Mouse (Mus musculus): ENCODE measurements at regions not wholly inside any gene's neighbourhood (a gene's known extent, or its start where the extent isn't known, plus 50 kb on each side); places are given as distances from the start of the nearest gene placed in this dataset.

GRCm38 (mm10) chr8:86389690-86390671 is 190.5 kb downstream of the Abcc12 start:
- Histone ChIP-seq H3K4me1 (ENCODE audit: control insufficient read depth, insufficient read depth, insufficient read length, low read length) (no peaks in the 10 kb centered on the region), H3K27me3 (ENCODE audit: control insufficient read depth, insufficient read depth, low read length) (no peaks in the 10 kb centered on the region), H3K36me3 (ENCODE audit: control insufficient read depth, insufficient read depth, low read length) (no peaks in the 10 kb centered on the region), H3K4me3 (ENCODE audit: low read depth, low read length) (no peak overlapping the region), H3K27ac (ENCODE audit: insufficient read depth, low read depth, low read length) (no peak overlapping the region)
- no peak for TF ChIP-seq CTCF (IDR thresholded peaks at IDR 0.05; ENCODE audit: extremely low read depth, insufficient read length, insufficient replicate concordance, low read depth, low read length)
- no peak for TF ChIP-seq POLR2A (IDR thresholded peaks at IDR 0.05; ENCODE audit: low read depth, low read length)
- WGBS: 56% methylated on average over 3 of the region's 3 CpGs

- no peak overlapping the region for H3K27ac ChIP-seq (ENCODE audit: insufficient read depth, low read depth, low read length)
- no peaks in the 10 kb centered on the region for H3K36me3 ChIP-seq (ENCODE audit: control insufficient read depth, insufficient read depth, low read length)
- WGBS: 88% methylated on average over 7 of the region's 7 CpGs
- TF ChIP-seq CTCF (IDR thresholded peaks at IDR 0.05; ENCODE audit: extremely low read depth, insufficient read length, insufficient replicate concordance, low read depth, low read length) (no peak), POLR2A (IDR thresholded peaks at IDR 0.05; ENCODE audit: low read depth, low read length) (no peak)
- H3K27me3 ChIP-seq (ENCODE audit: control insufficient read depth, insufficient read depth, low read length): no peaks in the 10 kb centered on the region
- no peaks in the 10 kb centered on the region for H3K4me1 ChIP-seq (ENCODE audit: control insufficient read depth, insufficient read depth, insufficient read length, low read length)
- H3K4me3 ChIP-seq (ENCODE audit: low read depth, low read length): no peak overlapping the region
Observed at GRCm38 (mm10) chr8:86385236-86385635, 195.2 kb downstream of the Abcc12 start.

- 78% methylated on average over 10 of the region's 10 CpGs for WGBS
- H3K27ac ChIP-seq (ENCODE audit: insufficient read depth, low read depth, low read length): no peak overlapping the region
- TF ChIP-seq CTCF (IDR thresholded peaks at IDR 0.05; ENCODE audit: extremely low read depth, insufficient read length, insufficient replicate concordance, low read depth, low read length): no peak
- no peak for TF ChIP-seq POLR2A (IDR thresholded peaks at IDR 0.05; ENCODE audit: low read depth, low read length)
Observed at GRCm38 (mm10) chr8:86381977-86382376, 198.5 kb downstream of the Abcc12 start.

GRCm38 (mm10) chr8:86368062-86368461 is 212.4 kb downstream of the Abcc12 start:
- Histone ChIP-seq H3K27ac (ENCODE audit: insufficient read depth, low read depth, low read length) (no peak overlapping the region), H3K27me3 (ENCODE audit: control insufficient read depth, insufficient read depth, low read length) (no peaks in the 10 kb centered on the region), H3K4me3 (ENCODE audit: low read depth, low read length) (no peak overlapping the region), H3K4me1 (ENCODE audit: control insufficient read depth, insufficient read depth, insufficient read length, low read length) (no peaks in the 10 kb centered on the region), H3K36me3 (ENCODE audit: control insufficient read depth, insufficient read depth, low read length) (no peaks in the 10 kb centered on the region)
- TF ChIP-seq POLR2A (IDR thresholded peaks at IDR 0.05; ENCODE audit: low read depth, low read length) (no peak), CTCF (IDR thresholded peaks at IDR 0.05; ENCODE audit: extremely low read depth, insufficient read length, insufficient replicate concordance, low read depth, low read length) (no peak)
- WGBS: 79% methylated on average over 5 of the region's 5 CpGs

More at GRCm38 (mm10) chr8:86381977-86382376, 198.5 kb downstream of the Abcc12 start:
- Histone ChIP-seq H3K27me3 (ENCODE audit: control insufficient read depth, insufficient read depth, low read length) (no peaks in the 10 kb centered on the region; the same call in 1 of the 2 replicates), H3K4me3 (ENCODE audit: low read depth, low read length) (no peak overlapping the region), H3K4me1 (ENCODE audit: control insufficient read depth, insufficient read depth, insufficient read length, low read length) (no peaks in the 10 kb centered on the region), H3K36me3 (ENCODE audit: control insufficient read depth, insufficient read depth, low read length) (no peaks in the 10 kb centered on the region)

GRCm38 (mm10) chr8:86366636-86367035 is 213.8 kb downstream of the Abcc12 start:
- no peak for TF ChIP-seq POLR2A (IDR thresholded peaks at IDR 0.05; ENCODE audit: low read depth, low read length)
- no peak for TF ChIP-seq CTCF (IDR thresholded peaks at IDR 0.05; ENCODE audit: extremely low read depth, insufficient read length, insufficient replicate concordance, low read depth, low read length)
- Histone ChIP-seq H3K27ac (ENCODE audit: insufficient read depth, low read depth, low read length) (no peak overlapping the region), H3K36me3 (ENCODE audit: control insufficient read depth, insufficient read depth, low read length) (no peaks in the 10 kb centered on the region), H3K4me1 (ENCODE audit: control insufficient read depth, insufficient read depth, insufficient read length, low read length) (no peaks in the 10 kb centered on the region), H3K4me3 (ENCODE audit: low read depth, low read length) (no peak overlapping the region), H3K27me3 (ENCODE audit: control insufficient read depth, insufficient read depth, low read length) (no peaks in the 10 kb centered on the region)
- WGBS: 95% methylated on average over 4 of the region's 4 CpGs

- 91% methylated on average over 5 of the region's 5 CpGs for WGBS
- Histone ChIP-seq H3K27me3 (ENCODE audit: control insufficient read depth, insufficient read depth, low read length) (no peaks in the 10 kb centered on the region), H3K27ac (ENCODE audit: insufficient read depth, low read depth, low read length) (no peak overlapping the region), H3K4me1 (ENCODE audit: control insufficient read depth, insufficient read depth, insufficient read length, low read length) (no peaks in the 10 kb centered on the region), H3K36me3 (ENCODE audit: control insufficient read depth, insufficient read depth, low read length) (no peaks in the 10 kb centered on the region), H3K4me3 (ENCODE audit: low read depth, low read length) (no peak overlapping the region)
- TF ChIP-seq CTCF (IDR thresholded peaks at IDR 0.05; ENCODE audit: extremely low read depth, insufficient read length, insufficient replicate concordance, low read depth, low read length) (no peak), POLR2A (IDR thresholded peaks at IDR 0.05; ENCODE audit: low read depth, low read length) (no peak)
Observed at GRCm38 (mm10) chr8:86365726-86366125, 214.8 kb downstream of the Abcc12 start.

- TF ChIP-seq POLR2A (IDR thresholded peaks at IDR 0.05; ENCODE audit: low read depth, low read length): no peak
- no peak for TF ChIP-seq CTCF (IDR thresholded peaks at IDR 0.05; ENCODE audit: extremely low read depth, insufficient read length, insufficient replicate concordance, low read depth, low read length)
- H3K27ac ChIP-seq (ENCODE audit: insufficient read depth, low read depth, low read length): no peak overlapping the region
- H3K27me3 ChIP-seq (ENCODE audit: control insufficient read depth, insufficient read depth, low read length): no peaks in the 10 kb centered on the region
- WGBS: 76% methylated on average over 2 of the region's 2 CpGs
- no peaks in the 10 kb centered on the region for H3K36me3 ChIP-seq (ENCODE audit: control insufficient read depth, insufficient read depth, low read length)
- no peaks in the 10 kb centered on the region for H3K4me1 ChIP-seq (ENCODE audit: control insufficient read depth, insufficient read depth, insufficient read length, low read length)
- H3K4me3 ChIP-seq (ENCODE audit: low read depth, low read length): no peak overlapping the region
Observed at GRCm38 (mm10) chr8:86364898-86365297, 215.6 kb downstream of the Abcc12 start.

Measured in small intestine, adult 2 months (tissue).